ENCODE assay signal across 11 mouse cellular contexts in genomic region chr1:171069508-171069907, GRCm38 (mm10). TPM values are rescaled to one million over a fixed set of nuclear protein-coding genes. Genes with fewer than 3 reads are reported as not detected.
DNase-seq lines count a peak whose midpoint lies in the region; ATAC-seq and TF ChIP-seq lines count a peak whose summit lies in the region.
"Not testable (repeated sequence)": the region's sequence is repeated elsewhere in the genome, so short reads cannot be mapped to it uniquely, and the experiment has no call there.
"Had no signal": no experiment of that assay in that cellular context is flagged by ENCODE, and none has a peak within 500 bp of the region (broad histone marks: within the 10 kb centered on the region; RNA-seq: fewer than 3 reads in every experiment).

No protein-coding gene starts in this region.

- not testable (repeated sequence) for H3K4me2 ChIP-seq in embryonic facial prominence, embryonic 13.5 days; kidney, postnatal 0 days (ENCODE audit: low read length); lung, embryonic 14.5 days

- peaks cover 47% of the 10 kb centered on the region for H3K27me3 ChIP-seq in embryonic facial prominence, embryonic 13.5 days
- peaks cover 21% of the 10 kb centered on the region for H3K27me3 ChIP-seq in kidney, postnatal 0 days (ENCODE audit: insufficient read depth, low read length)
- H3K27me3 ChIP-seq in lung, embryonic 14.5 days (ENCODE audit: insufficient read depth, low read length) = peaks cover 29% of the 10 kb centered on the region

- not testable (repeated sequence) for H3K27ac ChIP-seq in embryonic facial prominence, embryonic 13.5 days; kidney, postnatal 0 days; lung, embryonic 14.5 days (ENCODE audit: low read depth)

- peak; percentile 37 for DNase-seq in A20 (ENCODE audit: low read depth, low spot score)
- DNase-seq in adrenal gland, postnatal 4 days (ENCODE audit: low spot score in 2 of 2) = peak; percentile 22 to 24
- peak; percentile 92 for DNase-seq in heart, adult 11 months
- DNase-seq in kidney, postnatal 0 days (ENCODE audit: low spot score) = peak; percentile 72
- peak; percentile 61 for DNase-seq in lung, embryonic 14.5 days
- DNase-seq in retina, embryonic 14.5 days (ENCODE audit: low spot score) = peak; percentile 39
- peak; percentile 9 for DNase-seq in thymus, postnatal 14 days

- TF ChIP-seq CTCF in kidney, postnatal 0 days (IDR thresholded peaks at IDR 0.05; ENCODE audit: low read depth); lung, embryonic 14.5 days (IDR thresholded peaks at IDR 0.05; ENCODE audit: low read depth): not testable (repeated sequence)

- H3K4me3 ChIP-seq in embryonic facial prominence, embryonic 13.5 days = peak overlapping the region; percentile 0; the same call in 1 of the 2 replicates
- not testable (repeated sequence) for H3K4me3 ChIP-seq in kidney, postnatal 0 days (replicated peaks; ENCODE audit: low read depth, low read length); lung, embryonic 14.5 days (ENCODE audit: low read depth, low read length)

- H3K9me3 ChIP-seq in embryonic facial prominence, embryonic 13.5 days; kidney, postnatal 0 days (replicated peaks; ENCODE audit: low read length); lung, embryonic 14.5 days (ENCODE audit: low read depth, low read length): not testable (repeated sequence)

- H3K4me1 ChIP-seq in embryonic facial prominence, embryonic 13.5 days; kidney, postnatal 0 days (replicated peaks; ENCODE audit: insufficient read depth, low read length); lung, embryonic 14.5 days (ENCODE audit: insufficient read depth): not testable (repeated sequence)

- not testable (repeated sequence) for ATAC-seq in embryonic facial prominence, embryonic 13.5 days (ENCODE audit: insufficient number of reproducible peaks, insufficient read depth, low FRiP score, low TSS enrichment, low read depth); kidney, postnatal 0 days (replicated peaks; ENCODE audit: low FRiP score, low read depth); lung, embryonic 14.5 days (ENCODE audit: insufficient read depth)

- H3K9ac ChIP-seq in embryonic facial prominence, embryonic 13.5 days; kidney, postnatal 0 days (ENCODE audit: low read depth, low read length); lung, embryonic 14.5 days: not testable (repeated sequence)

- not testable (repeated sequence) for H3K36me3 ChIP-seq in embryonic facial prominence, embryonic 13.5 days; kidney, postnatal 0 days (ENCODE audit: insufficient read depth, low read length); lung, embryonic 14.5 days (ENCODE audit: insufficient read depth)

- WGBS in embryonic facial prominence, embryonic 13.5 days = 60% methylated on average over 3 of the region's 3 CpGs
- WGBS in kidney, postnatal 0 days = 47% methylated on average over 3 of the region's 3 CpGs
- WGBS in lung, embryonic 14.5 days = 55% methylated on average over 3 of the region's 3 CpGs

RNA-seq across cellular contexts. Expression of gene Fcgr3, which starts 4.8 kb away (rescaled TPM):
- 10 to 100 TPM; 13.8 to 15.7 TPM for total RNA-seq in adrenal gland, postnatal 4 days (2021)
- 9.4 and 10.1 TPM in 2 replicates for polyA plus RNA-seq in embryonic facial prominence, embryonic 13.5 days (2015; fragmentation: Nextera tagmentation; extraction: Ambion mirVana)
- 12.1 and 13.2 TPM in 2 replicates for polyA plus RNA-seq in kidney, postnatal 0 days (2015; fragmentation: Nextera tagmentation; extraction: Ambion mirVana)
- polyA plus RNA-seq in lung, embryonic 14.5 days (2014; fragmentation: Nextera tagmentation; extraction: Ambion mirVana) = 10.8 and 14.3 TPM in 2 replicates

RNA-seq across cellular contexts. Expression of gene Cfap126, which starts 44.2 kb away (rescaled TPM):
- 1 to 10 TPM; 2.1 to 2.7 TPM for total RNA-seq in adrenal gland, postnatal 4 days (2021)
- 1.3 and 2.1 TPM in 2 replicates for polyA plus RNA-seq in embryonic facial prominence, embryonic 13.5 days (2015; fragmentation: Nextera tagmentation; extraction: Ambion mirVana)
- polyA plus RNA-seq in kidney, postnatal 0 days (2015; fragmentation: Nextera tagmentation; extraction: Ambion mirVana) = 4.6 TPM in 2 replicates
- polyA plus RNA-seq in lung, embryonic 14.5 days (2014; fragmentation: Nextera tagmentation; extraction: Ambion mirVana) = 2.0 and 2.2 TPM in 2 replicates

RNA-seq across cellular contexts. Expression of gene Fcgr4, which starts 50.8 kb away (rescaled TPM):
- 1 to 10 TPM; 1.8 to 2.1 TPM for total RNA-seq in adrenal gland, postnatal 4 days (2021)
- polyA plus RNA-seq in embryonic facial prominence, embryonic 13.5 days (2015; fragmentation: Nextera tagmentation; extraction: Ambion mirVana) = 0.41 and 0.55 TPM in 2 replicates
- 2.0 and 2.3 TPM in 2 replicates for polyA plus RNA-seq in kidney, postnatal 0 days (2015; fragmentation: Nextera tagmentation; extraction: Ambion mirVana)
- 0.35 and 0.47 TPM in 2 replicates for polyA plus RNA-seq in lung, embryonic 14.5 days (2014; fragmentation: Nextera tagmentation; extraction: Ambion mirVana)
- total RNA-seq: hindbrain, postnatal 0 days; layer of hippocampus, postnatal 14 days; left cerebral cortex, postnatal 4 days had no signal

Comparison
In these comparisons a context has a peak if more than half of its experiments do, and no peak if none do; other contexts are left out.
1. DNase-seq: peak in every context shown above with its lines; median percentile 92 in heart, adult 11 months; 72 in kidney, postnatal 0 days; 61 in lung, embryonic 14.5 days; 39 in retina, embryonic 14.5 days; 37 in A20; 23 in adrenal gland, postnatal 4 days; 9 in thymus, postnatal 14 days.